Mouse (Mus musculus) hindbrain, embryonic 11.5 days (tissue): ENCODE results near the gene Acot11. TPM values are rescaled to one million over a fixed set of nuclear protein-coding genes. Genes with fewer than 3 reads are reported as not detected.

ENCODE experiments used
- ATAC-seq: fragments of 200-750 bp; cut with Nextera tagmentation; 2 replicates; pipeline ENCODE4 v1.8.0; 2017; ENCODE audit warnings: mild to moderate bottlenecking, moderate TSS enrichment, moderate library complexity; ENCODE audit not compliant: low FRiP score
- DNase-seq: peaks from one replicate; pipeline ENCODE4 v3.0.0-alpha.2; 2015; ENCODE audit warnings: low spot score
- H3K27ac ChIP-seq: fragments of 300-500 bp; sonication (generic); 2 replicates; pipeline ENCODE4 v1.5.1; 2014; ENCODE audit warnings: mild to moderate bottlenecking, low read depth, low read length
- H3K27me3 ChIP-seq: fragments of 300-500 bp; sonication (generic); 2 replicates; pipeline ENCODE4 v1.6.1; 2014; ENCODE audit warnings: mild to moderate bottlenecking, low read length, moderate library complexity, mixed read lengths; ENCODE audit not compliant: control insufficient read depth, insufficient read depth
- H3K36me3 ChIP-seq: fragments of 300-500 bp; sonication (generic); 2 replicates; pipeline ENCODE4 v1.6.1; 2014; ENCODE audit warnings: mild to moderate bottlenecking, low read length, moderate library complexity, mixed read lengths; ENCODE audit not compliant: control insufficient read depth, insufficient read depth
- H3K4me1 ChIP-seq: fragments of 300-500 bp; sonication (generic); replicated peaks from 2 replicates; pipeline ENCODE4 v1.6.1; 2014; ENCODE audit warnings: low read length, mixed read lengths; ENCODE audit not compliant: control insufficient read depth, insufficient read depth
- H3K4me2 ChIP-seq: fragments of 300-500 bp; sonication (generic); replicated peaks from 2 replicates; pipeline ENCODE4 v1.6.1; 2014; ENCODE audit warnings: mild to moderate bottlenecking, low read depth, low read length
- H3K4me3 ChIP-seq: fragments of 300-500 bp; sonication (generic); 2 replicates; pipeline ENCODE4 v1.5.1; 2014; ENCODE audit warnings: low read depth, low read length
- H3K9ac ChIP-seq: fragments of 300-500 bp; sonication (generic); 2 replicates; pipeline ENCODE4 v1.6.1; 2014; ENCODE audit warnings: low read depth, low read length
- H3K9me3 ChIP-seq: fragments of 300-500 bp; sonication (generic); 2 replicates; pipeline ENCODE4 v1.6.1; 2016; ENCODE audit warnings: low read length; ENCODE audit not compliant: control insufficient read depth
- WGBS: fragments of 180-500 bp; shearing (Covaris S2); extraction: QIAGEN DNeasy Blood & Tissue Kit; methylation state at CpG from one replicate; pipeline ENCODE4 v1.1.7; 2014; 5-methylcytosine and 5-hydroxymethylcytosine counted together
- polyA plus RNA-seq: library from polyadenylated mRNA; unstranded; fragments of >200 nt; fragmentation: Nextera tagmentation; extraction: Ambion mirVana; gene quantifications from 2 replicates; pipeline ENCODE4 v1.2.1, GENCODE M21; 2014

Acot11 gene
- polyA plus RNA-seq, 1 experiment from 2014 or later = 1.4 TPM

DNA sequence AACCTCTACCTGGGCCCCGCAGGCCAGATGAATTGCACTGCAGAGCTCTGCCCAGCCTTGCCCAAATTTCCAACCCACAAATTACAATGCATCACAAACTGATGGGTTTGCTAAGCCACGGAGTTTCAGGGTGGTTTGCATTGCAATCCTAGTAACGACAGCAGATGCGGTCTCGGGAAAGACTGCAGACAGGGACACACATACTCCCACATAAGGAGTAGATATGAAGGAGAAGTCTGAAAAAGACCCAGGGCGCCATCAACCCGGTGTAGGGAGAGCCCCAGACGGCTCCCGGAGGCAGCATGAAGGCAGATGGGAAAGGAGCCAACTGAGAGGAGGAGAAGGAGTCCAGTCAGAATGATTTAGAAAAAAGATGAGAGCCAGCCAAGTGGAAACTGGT, 15.1 kb downstream of the Acot11 start:
- WGBS = 79% methylated on average over 9 of the region's 9 CpGs
- no peak overlapping the region for H3K4me2 ChIP-seq
- no peak overlapping the region for H3K4me3 ChIP-seq
- H3K27ac ChIP-seq = no peak overlapping the region
- no peak for DNase-seq
- ATAC-seq = no peak
- H3K4me1 ChIP-seq = peaks cover 16% of the 10 kb centered on the region
- H3K36me3 ChIP-seq = no peaks in the 10 kb centered on the region
- H3K27me3 ChIP-seq = no peaks in the 10 kb centered on the region
- no peaks in the 10 kb centered on the region for H3K9me3 ChIP-seq
- no peak overlapping the region for H3K9ac ChIP-seq

DNA sequence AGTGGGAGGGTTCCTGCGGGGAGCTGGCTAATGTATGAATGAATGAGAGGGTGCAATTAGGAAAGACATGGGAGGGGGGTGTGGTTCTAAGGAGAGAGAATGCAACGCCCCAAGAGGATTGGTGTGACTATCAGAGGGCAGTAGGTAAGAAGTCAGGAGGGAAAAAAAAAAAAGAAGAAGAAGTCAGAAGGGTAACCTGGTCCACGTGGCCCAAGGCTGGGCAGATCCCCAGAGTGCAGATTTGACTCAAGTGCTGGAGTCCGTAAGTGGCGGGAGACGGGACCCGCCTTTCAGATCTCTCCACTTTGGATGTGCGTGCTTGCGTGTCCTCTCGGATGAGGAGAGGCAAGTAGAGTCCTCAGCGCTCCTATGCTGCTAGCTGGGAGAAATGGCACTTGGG, 16.2 kb downstream of the Acot11 start:
- Histone ChIP-seq H3K27me3 (no peaks in the 10 kb centered on the region), H3K4me1 (peaks cover 16% of the 10 kb centered on the region), H3K9ac (no peak overlapping the region), H3K4me3 (no peak overlapping the region), H3K36me3 (no peaks in the 10 kb centered on the region), H3K4me2 (no peak overlapping the region), H3K27ac (no peak overlapping the region), H3K9me3 (no peaks in the 10 kb centered on the region)
- 82% methylated on average over 11 of the region's 11 CpGs for WGBS
- DNase-seq (no peak), ATAC-seq (no peak)

DNA sequence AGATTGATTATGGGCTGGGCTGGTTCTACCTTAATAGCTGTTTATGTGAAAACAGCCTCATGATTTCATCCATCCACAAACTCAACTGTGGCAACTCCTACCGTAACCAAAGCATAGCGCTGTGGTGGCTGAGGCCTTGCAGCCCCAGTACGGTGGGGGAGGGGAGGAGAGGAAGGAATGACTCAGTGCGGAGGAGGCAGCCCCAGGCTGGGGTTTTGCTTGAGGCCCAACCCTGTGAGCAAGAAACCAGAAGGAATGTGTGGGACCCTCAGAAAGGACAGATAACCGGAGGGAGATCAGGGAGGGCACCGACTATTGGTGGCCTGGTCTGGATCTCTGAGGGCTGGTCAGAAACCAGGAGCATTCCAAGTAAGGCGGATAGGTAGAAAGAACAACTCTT, 17.0 kb downstream of the Acot11 start:
- DNase-seq (peak; percentile 59), ATAC-seq (no peak)
- Histone ChIP-seq H3K9ac (no peak overlapping the region), H3K36me3 (no peaks in the 10 kb centered on the region), H3K27me3 (no peaks in the 10 kb centered on the region), H3K4me3 (no peak overlapping the region), H3K9me3 (no peaks in the 10 kb centered on the region), H3K27ac (no peak overlapping the region), H3K4me2 (no peak overlapping the region), H3K4me1 (peaks cover 16% of the 10 kb centered on the region)
- 47% methylated on average over 7 of the region's 7 CpGs for WGBS

DNA sequence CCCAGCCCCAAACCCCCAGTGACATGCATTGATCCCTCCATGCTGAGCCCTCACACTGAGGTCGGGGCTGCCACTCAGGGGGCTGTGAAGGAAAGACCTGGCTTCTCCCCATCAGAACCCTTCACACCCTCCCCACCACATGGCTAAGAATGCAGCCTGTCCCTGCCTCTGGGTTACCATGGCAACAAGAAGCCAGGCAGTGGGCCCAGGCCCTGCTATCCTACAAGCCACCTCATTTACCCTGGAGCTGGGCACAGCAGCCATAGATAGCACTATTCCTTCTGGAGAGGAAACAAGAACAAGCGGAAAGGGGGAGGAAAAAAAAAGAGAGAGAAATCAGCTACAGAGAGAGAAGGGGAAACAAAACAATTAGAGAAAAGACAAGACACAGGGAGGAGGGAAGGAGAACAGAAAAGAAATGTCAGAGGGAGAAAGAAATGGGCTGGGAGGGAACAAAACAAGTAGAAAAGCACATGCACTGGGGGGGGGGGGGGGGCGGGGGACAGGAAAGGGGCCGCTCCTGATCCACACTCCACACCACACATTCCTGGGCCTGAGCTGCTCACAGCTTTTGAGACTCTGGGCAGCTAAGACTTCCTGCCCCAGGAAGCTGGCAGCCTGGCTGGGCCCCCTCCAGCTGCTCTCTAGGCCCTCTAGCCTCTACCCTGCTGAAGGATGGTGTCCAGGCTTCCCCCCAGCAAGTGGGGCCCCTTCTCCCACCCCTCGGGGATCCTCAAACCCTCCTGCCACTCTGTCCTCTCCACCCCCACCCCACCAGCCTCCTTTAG, 18.9 kb downstream of the Acot11 start:
- Histone ChIP-seq H3K4me1 (peaks cover 16% of the 10 kb centered on the region), H3K36me3 (no peaks in the 10 kb centered on the region), H3K27me3 (no peaks in the 10 kb centered on the region), H3K4me3 (no peak overlapping the region), H3K27ac (peak overlapping the region; percentile 81), H3K4me2 (no peak overlapping the region), H3K9ac (peak overlapping the region; percentile 38; the same call in 1 of the 2 replicates), H3K9me3 (no peaks in the 10 kb centered on the region)
- 2% methylated on average over 3 of the region's 5 CpGs for WGBS
- peak; percentile 92 for ATAC-seq
- DNase-seq = peak; percentile 81

DNA sequence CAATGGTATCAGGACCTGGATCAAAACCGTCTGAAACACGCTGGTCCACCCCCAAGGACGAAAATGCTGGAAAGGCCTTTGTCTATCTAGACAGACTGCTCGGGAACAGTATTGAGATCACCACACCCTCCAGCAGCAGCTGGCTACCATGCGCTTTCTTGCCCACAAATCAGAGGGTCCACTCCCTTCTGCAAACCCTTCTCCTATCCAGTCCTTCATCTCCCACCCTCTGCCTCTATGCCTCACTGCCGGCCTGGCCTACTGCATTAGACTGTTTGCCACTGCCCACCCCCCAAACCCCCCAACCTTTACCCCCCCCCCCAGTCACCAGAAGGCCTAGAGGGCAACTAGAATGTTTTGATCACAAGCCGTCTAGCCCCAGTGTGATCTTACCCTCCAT, 19.5 kb downstream of the Acot11 start:
- peaks cover 19% of the 10 kb centered on the region for H3K4me1 ChIP-seq
- H3K4me3 ChIP-seq = no peak overlapping the region
- no peaks in the 10 kb centered on the region for H3K9me3 ChIP-seq
- 40% methylated on average over 7 of the region's 7 CpGs for WGBS
- H3K27me3 ChIP-seq = no peaks in the 10 kb centered on the region
- H3K27ac ChIP-seq = peak overlapping the region; percentile 81
- no peaks in the 10 kb centered on the region for H3K36me3 ChIP-seq
- peak; percentile 66 for ATAC-seq
- no peak for DNase-seq
- H3K4me2 ChIP-seq = no peak overlapping the region
- no peak overlapping the region for H3K9ac ChIP-seq

DNA sequence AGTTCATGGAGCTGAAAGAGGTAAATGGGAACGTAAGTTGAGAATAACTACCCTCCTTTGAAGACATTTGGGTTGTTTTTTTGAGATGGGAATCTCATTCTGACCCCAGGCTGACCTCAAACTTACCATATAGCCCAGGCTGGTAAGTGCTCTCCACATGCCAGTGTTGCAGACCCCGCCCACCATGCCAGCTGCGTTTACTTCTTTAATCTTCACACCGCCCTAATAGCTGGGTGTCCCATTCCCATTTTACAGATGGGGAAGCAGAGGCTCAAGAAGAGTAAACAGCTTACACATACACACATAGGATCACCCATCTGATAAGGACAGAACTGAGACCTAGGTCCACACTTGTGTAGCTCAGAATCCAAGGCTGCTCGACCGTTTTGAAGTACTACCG, 20.0 kb downstream of the Acot11 start:
- H3K27ac ChIP-seq = no peak overlapping the region
- DNase-seq (no peak), ATAC-seq (no peak)
- H3K4me2 ChIP-seq = no peak overlapping the region
- no peaks in the 10 kb centered on the region for H3K27me3 ChIP-seq
- H3K9ac ChIP-seq = no peak overlapping the region
- no peak overlapping the region for H3K4me3 ChIP-seq
- peaks cover 22% of the 10 kb centered on the region for H3K4me1 ChIP-seq
- H3K36me3 ChIP-seq = no peaks in the 10 kb centered on the region
- no peaks in the 10 kb centered on the region for H3K9me3 ChIP-seq
- WGBS = 92% methylated on average over 7 of the region's 7 CpGs

DNA sequence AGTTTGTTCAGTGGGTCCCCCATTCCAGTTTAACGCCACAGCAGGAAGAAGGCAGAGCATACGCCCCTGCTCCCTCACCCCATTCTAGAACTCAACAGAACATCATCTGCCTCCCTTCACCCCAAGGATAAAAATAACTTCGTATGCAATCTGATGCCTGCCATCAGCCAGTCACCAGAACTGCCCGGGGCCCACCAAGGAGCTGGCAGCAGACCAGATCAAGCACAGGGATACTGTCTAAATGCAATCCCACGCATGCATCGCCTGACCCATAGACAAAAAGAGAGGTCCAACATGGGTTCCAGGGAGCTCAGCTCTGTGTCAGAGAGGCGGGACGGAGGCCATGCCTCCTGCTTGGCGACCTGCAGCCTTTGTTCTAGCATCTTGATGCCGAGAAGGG, 21.7 kb downstream of the Acot11 start:
- 75% methylated on average over 10 of the region's 10 CpGs for WGBS
- DNase-seq (no peak), ATAC-seq (no peak)
- H3K4me3 ChIP-seq = no peak overlapping the region
- no peak overlapping the region for H3K4me2 ChIP-seq
- no peak overlapping the region for H3K9ac ChIP-seq
- H3K27me3 ChIP-seq = no peaks in the 10 kb centered on the region
- no peaks in the 10 kb centered on the region for H3K9me3 ChIP-seq
- H3K4me1 ChIP-seq = peaks cover 28% of the 10 kb centered on the region
- H3K36me3 ChIP-seq = no peaks in the 10 kb centered on the region
- H3K27ac ChIP-seq = no peak overlapping the region

DNA sequence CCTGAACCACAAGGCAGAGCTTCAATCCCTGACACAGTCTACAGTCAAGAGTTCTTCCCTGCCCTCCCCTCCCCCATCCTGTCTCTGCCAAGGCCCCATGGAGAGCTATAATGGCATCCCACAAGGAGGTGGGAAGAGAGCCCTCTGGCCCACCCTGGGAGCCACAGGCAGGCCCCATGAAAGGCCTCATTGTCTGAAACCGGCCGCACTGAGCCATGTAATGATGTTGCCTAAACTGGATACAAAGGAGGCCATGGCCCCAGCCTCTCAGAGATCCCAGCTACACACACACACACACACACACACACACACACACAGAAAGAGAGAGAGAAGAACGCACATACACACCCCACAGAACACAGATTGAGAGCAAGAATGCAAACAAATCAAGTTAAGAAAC, 24.8 kb downstream of the Acot11 start:
- Histone ChIP-seq H3K4me1 (peaks cover 19% of the 10 kb centered on the region), H3K9ac (no peak overlapping the region), H3K27me3 (no peaks in the 10 kb centered on the region), H3K27ac (no peak overlapping the region), H3K4me3 (no peak overlapping the region), H3K36me3 (no peaks in the 10 kb centered on the region), H3K9me3 (no peaks in the 10 kb centered on the region), H3K4me2 (no peak overlapping the region)
- DNase-seq (peak; percentile 78), ATAC-seq (peak; percentile 81)
- 8% methylated on average over 3 of the region's 3 CpGs for WGBS

DNA sequence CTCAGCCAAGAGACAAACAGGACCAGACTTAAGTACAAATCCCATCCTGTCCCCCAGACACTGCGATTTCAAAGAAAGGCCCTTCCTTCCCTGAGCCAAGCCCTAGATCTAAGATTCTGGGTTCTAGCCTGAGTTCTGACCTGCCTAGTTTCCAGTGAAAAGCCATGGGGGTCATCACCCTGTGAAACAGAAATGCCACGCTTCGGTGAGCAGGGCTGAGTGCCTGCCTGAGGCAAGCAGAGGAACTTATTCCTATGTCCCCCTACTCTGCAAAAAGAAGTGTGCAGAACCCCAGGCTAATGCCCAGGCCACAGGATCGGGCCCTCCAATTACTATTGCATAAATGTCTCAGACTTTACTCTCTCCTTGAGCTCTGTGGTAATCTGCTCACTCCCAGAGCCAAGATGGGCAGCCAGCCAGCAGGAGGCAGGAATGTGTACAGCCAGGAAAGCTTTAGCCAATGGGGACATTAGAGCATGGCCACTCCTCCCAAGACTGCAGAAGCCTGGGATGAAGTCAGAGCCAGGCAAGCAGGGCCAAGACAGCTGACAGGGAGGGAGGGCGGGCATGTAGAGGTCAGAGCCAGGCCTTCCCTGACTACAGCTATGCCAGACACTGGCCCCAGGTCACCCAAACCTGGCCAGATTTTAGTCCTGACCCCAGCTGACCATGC, 26.5 kb downstream of the Acot11 start:
- H3K27ac ChIP-seq = peak overlapping the region; percentile 14
- no peak overlapping the region for H3K4me3 ChIP-seq
- no peaks in the 10 kb centered on the region for H3K36me3 ChIP-seq
- ATAC-seq (peak; percentile 40; the same call in 1 of the 2 replicates), DNase-seq (peak; percentile 64)
- 39% methylated on average over 5 of the region's 5 CpGs for WGBS
- H3K9ac ChIP-seq = no peak overlapping the region
- H3K27me3 ChIP-seq = no peaks in the 10 kb centered on the region
- peaks cover 19% of the 10 kb centered on the region for H3K4me1 ChIP-seq
- H3K4me2 ChIP-seq = no peak overlapping the region
- H3K9me3 ChIP-seq = no peaks in the 10 kb centered on the region
